Mouse (Mus musculus) megakaryocyte-erythroid progenitor cell, adult 5 weeks (primary cell): ENCODE data around the gene Cct8. TPM values are rescaled to one million over a fixed set of nuclear protein-coding genes. Genes with fewer than 3 reads are reported as not detected.

Source experiments
- polyA plus RNA-seq: library from polyadenylated mRNA; stranded (reverse); fragments of >175 nt; gene quantifications from 2 replicates; pipeline ENCODE4 v1.2.3, GENCODE M21; 2012

The Cct8 gene
- 99.0 and 109 TPM in 2 replicates for polyA plus RNA-seq

DNA sequence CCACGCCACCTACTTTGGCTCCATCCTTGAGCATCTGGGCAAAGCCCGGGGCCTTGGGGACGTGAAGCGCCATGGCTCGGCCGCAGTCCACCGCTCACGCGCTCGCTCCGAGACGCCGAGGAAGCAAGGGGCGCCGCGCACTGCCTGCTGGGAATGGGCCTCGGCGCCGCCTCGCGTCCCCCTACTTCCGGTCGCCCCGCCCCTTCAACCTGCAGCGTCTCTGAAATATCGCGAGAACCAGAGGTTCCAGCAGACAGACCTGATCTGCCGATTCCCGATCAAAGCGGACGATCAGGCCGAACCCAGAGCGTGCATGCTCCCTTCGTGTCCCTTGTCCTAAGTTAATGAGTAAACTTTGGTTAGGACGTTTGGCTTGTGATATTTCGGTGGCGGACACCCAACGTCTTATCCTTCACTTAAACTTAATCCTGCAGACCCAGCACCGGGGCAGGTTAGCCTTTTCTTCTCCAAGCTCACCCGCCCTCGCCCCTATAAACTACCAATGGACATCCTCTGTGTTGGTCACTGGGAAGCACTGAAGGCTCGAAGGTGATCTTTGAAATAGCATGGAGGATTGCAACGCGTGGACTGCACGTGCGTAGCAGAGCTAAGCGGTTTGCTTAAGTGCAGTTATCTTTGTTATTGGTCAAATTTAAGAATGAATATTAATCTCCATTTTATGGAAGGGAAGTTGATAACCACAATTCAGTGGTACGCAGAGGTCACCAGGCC lies at the start of gene Cct8:
Cct8 (minus strand) TSS at position 158 of the 732 bp plus-strand sequence.

DNA sequence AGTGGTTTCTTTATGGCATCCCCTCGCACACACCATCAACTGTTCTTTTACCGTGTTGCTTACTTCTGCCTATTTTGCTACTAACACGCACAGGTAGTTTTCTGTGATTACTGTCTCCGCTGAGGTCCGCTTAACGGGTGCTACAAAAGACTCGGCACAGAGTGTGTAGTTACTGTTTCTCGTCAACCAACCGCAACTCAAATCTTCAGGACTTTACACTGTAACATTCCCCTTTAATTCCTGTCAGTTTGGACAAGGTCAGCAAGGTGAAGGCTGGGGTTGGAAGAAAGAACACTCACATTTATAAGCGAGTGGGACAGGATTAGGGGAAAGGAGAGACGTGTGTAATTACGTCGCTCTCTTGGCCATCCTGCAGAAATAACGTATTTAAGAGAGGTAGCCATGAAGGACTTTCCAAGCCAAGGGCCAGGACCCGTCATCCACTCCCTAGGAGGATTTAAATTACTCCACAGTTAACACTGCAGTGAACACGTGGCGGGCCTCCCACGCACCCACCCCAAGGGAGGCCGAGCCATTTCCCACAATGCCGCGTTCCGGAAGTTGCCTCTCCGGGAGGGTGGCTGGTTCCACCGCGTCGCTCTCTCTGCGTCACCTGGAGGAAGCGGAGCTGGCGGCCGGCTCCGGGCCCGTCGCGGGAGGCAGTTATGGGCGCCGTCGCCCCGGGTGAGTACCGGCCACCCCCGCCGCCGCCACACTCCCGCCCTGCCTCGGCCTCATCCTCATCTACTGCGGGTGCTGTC lies 41.1 kb downstream of the Cct8 start, which contains the start of gene Usp16:
Usp16 (plus strand) TSS at position 285 of the 761 bp plus-strand sequence.

DNA sequence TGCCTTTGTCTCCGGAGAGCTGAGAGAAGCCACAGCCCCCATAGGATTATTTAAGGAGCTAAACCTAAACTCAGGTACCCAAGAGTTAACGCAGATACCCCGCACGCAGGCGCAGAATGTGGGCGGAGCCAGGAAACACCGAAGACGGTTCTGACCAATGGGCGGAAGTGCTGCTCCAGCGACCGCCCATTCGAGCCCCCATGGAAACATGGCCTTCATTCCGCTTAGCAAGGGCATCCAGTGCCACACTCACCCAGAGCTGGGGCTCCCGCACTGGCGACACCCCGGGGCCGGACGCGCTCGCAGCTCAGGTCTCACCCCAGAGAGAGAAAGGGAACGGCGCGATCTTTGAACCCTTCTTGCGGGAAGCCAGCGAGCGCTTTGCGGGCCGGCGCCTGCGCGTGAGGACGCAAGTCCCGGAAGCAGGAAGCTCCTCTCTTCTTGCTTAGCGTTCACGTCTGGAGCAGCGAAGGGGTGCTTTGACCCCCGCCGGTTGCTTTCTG lies 55.4 kb downstream of the Cct8 start, which contains the start of gene Rwdd2b:
Rwdd2b (minus strand) TSS at position 390 of the 503 bp plus-strand sequence.

Other genes starting within 250 kb of the Cct8 start
- 6.1 and 6.5 TPM in 2 replicates for gene N6amt1, start 141.7 kb downstream of the Cct8 start, polyA plus RNA-seq
- 1.7 and 2.2 TPM in 2 replicates for gene Ltn1, start 63.3 kb downstream of the Cct8 start, polyA plus RNA-seq
- 2.2 and 5.4 TPM in 2 replicates for gene Rwdd2b, start 55.3 kb downstream of the Cct8 start, polyA plus RNA-seq
- gene Usp16, start 41.2 kb downstream of the Cct8 start, polyA plus RNA-seq = 23.7 and 27.1 TPM in 2 replicates
- gene Map3k7cl, start 57.5 kb upstream of the Cct8 start, polyA plus RNA-seq = not detected in 2 replicates
- gene Bach1, start 203.1 kb upstream of the Cct8 start, polyA plus RNA-seq = 16.6 and 22.7 TPM in 2 replicates